Mouse (Mus musculus): ENCODE results near the gene Slc22a14. TPM values are rescaled to one million over a fixed set of nuclear protein-coding genes. Genes with fewer than 3 reads are reported as not detected.

Gene Slc22a14
- not detected for total RNA-seq (2023)

DNA sequence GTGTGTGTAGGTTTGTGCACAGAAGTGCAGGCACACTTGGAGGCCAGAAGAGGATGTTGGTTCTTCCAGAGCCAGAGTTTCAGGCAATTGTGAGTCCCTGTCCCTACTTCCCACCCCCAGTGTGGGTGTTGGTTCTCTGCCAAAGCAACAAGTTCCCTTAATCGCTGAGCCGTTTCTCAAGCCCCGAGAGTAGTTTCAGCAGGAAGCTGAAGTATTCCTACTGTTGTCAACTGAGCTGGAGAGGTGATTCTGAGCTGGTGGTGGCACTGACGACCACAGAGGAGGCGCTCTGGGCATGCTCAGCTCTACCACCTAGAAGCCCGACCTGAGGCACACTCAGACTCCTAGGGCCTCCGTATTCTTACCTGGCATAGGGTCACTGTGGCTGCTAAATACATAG lies at the start of gene Slc22a14:
Slc22a14 (minus strand) TSS at position 270 of the 400 bp plus-strand sequence.

GRCm38 (mm10) chr9:119401801-119402214 lies 36.5 kb upstream of the Slc22a14 start, which contains the start of gene Acvr2b:
TSS of gene Acvr2b (plus strand) at chr9:119402118.

DNA sequence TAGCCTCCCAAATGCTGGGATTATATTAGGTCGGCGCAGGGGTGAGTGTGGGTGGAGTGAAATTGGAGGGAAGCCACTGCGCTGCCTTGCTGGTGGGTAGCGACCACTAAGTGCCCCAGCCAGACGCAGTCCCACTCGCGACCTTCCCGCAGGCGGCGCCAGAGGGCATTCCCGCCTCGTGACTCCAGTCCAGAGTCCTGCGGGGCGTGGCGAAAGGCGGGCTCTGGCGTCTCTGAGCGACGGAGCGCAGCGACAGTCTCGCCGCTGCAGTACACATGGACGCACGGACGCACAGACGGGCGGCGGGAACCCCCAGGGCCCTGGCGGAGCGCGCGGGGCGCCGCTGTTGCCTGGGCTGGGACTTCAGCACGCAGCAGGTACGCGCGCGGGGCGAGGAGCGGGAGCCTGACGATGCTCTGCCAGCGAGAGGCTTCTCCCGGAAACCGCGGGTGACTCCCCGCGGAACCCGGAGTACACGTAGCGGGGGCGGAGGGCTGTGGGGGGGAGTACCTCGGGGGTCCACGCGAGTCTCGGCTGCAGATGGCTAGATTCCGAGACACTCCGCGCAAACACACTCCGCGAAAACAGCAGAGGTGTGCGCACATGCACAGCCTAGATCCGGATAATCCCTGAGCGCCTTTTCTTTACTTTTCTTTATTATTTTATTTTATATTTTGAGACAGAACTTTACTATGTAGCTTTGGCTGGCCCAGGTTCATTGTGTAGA lies 7.9 kb downstream of the Slc22a14 start, which contains the start of gene Xylb:
Xylb (plus strand) TSS at position 51 of the 727 bp plus-strand sequence.

DNA sequence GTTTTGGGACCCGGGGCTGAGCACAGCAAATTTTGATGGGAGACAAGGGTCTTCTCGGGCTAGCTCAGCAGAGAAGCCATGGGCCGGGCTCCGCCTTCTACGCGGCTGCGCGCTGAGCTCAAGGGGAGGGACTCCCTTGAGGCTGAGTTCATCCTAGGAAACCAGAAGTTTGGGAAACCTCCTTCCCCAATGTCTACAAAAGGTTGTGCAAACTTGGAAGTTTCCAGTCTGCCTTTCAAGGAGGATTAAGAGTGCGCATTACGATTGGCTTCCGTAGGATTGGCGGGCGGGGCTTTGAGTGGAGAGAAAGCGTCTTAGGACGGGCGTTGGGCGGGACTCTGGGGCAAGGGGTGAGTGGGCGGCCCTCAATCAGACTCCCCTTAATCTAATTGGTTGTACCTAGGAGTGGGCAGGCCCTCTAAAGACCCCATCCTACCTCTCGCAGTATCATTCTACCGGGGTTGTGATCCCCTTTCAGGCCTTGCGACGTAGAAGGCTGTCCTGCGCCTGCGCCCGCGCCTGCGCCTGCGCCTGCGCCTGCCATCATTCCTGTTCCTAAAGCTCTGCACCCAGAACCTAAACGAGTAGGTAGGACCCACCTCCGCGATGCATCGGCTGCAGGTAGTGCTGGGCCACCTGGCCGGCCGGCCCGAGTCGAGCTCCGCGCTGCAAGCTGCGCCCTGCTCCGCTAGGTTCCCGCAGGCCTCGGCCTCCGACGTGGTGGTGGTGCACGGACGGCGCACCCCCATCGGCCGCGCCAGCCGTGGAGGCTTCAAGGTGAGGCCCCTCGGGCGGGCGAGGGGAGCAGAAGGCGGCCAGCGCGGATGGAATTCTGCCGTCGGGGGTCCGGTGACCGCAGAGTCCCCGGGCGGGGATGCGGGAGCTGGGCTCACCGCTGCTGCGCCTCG lies 24.2 kb downstream of the Slc22a14 start, which contains the start of gene Myd88:
Myd88 (minus strand) TSS at position 503 of the 908 bp plus-strand sequence.

GRCm38 (mm10) chr9:119339558-119340211 lies 25.7 kb downstream of the Slc22a14 start, which contains the start of gene Acaa1a:
TSS of gene Acaa1a (plus strand) at chr9:119339676.

DNA sequence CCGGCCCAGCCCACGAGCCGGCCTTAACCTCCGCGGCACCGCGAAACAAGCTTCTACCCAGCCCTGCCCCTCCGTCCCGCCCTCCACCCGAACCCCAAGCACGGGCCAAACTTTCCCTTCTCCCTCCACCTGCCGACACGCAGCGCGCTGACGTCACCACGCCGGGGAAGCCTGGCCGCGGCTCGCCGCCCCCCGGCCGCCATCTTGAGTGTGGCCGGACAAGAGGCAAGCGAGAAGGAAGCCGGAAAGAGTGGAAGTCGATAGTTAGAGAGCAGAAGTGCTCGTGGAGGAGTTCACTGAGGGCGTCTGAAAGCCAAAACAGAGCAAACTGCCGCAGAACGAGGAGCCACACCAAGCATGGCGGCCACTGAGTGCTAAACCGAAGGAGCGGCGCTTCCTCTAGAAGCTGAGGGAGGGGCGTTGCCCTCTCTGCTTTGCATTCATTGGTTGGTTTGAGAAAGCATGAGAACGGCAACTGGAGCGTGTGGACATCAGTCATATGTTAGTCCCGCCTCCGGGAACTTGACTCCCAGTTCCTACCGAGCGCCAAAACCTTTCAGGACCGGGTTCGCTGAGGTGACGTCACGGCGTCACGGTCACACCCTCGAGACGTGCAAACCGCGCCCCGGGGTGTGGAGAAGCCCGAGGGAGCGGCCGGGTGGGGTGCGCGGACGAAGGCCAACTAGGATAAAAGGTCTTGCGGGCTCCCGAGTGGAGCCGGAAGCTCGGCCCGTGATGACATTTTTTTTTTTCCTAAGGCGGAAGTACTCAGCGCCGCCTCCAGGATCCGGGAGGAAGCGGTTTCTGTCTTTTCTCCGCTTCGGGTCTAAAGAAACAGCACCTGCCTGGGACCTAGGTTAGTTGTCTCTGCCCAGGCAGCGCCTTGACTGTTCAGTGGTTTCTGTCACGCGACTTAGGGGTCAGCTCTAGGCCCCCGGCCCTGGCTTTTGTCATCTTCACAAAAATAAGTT lies 42.8 kb downstream of the Slc22a14 start, which contains the start of gene Oxsr1:
Oxsr1 (minus strand) TSS at position 139 of the 971 bp plus-strand sequence.

DNA sequence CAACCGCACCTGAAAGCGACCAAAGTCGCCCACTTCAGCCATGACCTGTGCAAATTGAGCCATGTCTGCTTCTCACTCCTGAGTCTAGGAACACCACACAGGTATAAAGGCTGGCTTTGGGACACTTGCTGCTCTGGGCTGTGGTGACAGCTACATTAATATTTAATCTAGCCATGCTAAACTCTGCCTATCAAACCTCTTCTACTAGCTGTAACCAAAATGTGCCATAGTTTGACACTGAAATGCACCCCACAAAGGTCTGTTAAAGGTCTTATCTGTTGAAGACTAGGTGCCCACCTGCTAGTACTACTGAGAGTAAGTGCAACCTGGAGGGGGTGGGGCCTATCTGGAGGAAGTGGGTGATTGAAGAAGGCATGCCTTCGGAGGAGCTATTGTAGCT lies 156.4 kb downstream of the Slc22a14 start, which contains the start of gene Slc22a13:
Slc22a13 (minus strand) TSS at position 101 of the 400 bp plus-strand sequence.

GRCm38 (mm10) chr9:119158861-119159260 lies 206.5 kb downstream of the Slc22a14 start, which contains the start of gene Gm47289:
TSS of gene Gm47289 (plus strand) at chr9:119159161.

GRCm38 (mm10) chr9:119156278-119157201 lies 208.8 kb downstream of the Slc22a14 start, which contains the start of gene Acaa1b:
TSS of gene Acaa1b (minus strand) at chr9:119157093.

Other genes starting within 250 kb of the Slc22a14 start
- 1.7 TPM for gene Acaa1b, start 208.5 kb downstream of the Slc22a14 start, total RNA-seq (2023)
- not detected for gene Gm47289, start 206.4 kb downstream of the Slc22a14 start, total RNA-seq (2023)
- gene Slc22a13, start 156.5 kb downstream of the Slc22a14 start, total RNA-seq (2023), result not detected
- 36.0 TPM for gene Oxsr1, start 43.1 kb downstream of the Slc22a14 start, total RNA-seq (2023)
- gene Acaa1a, start 25.9 kb downstream of the Slc22a14 start, total RNA-seq (2023), result 58.3 TPM
- 41.0 TPM for gene Myd88, start 24.1 kb downstream of the Slc22a14 start, total RNA-seq (2023)
- 1.5 TPM for gene Xylb, start 8.2 kb downstream of the Slc22a14 start, total RNA-seq (2023)
- gene Acvr2b, start 36.6 kb upstream of the Slc22a14 start, total RNA-seq (2023), result 3.1 TPM
- gene Exog, start 79.4 kb upstream of the Slc22a14 start, total RNA-seq (2023), result 7.1 TPM
- gene Scn5a, start 213.5 kb upstream of the Slc22a14 start, total RNA-seq (2023), result 0.06 TPM